Mouse (Mus musculus) CH12.LX (cell line): ENCODE results near the gene Rusc2. TPM values are rescaled to one million over a fixed set of nuclear protein-coding genes. Genes with fewer than 3 reads are reported as not detected.

Source experiments
- DNase-seq: peaks from one replicate; pipeline ENCODE4 v3.0.0-alpha.2; 2013; ENCODE audit errors: extremely low read depth
- H3K27ac ChIP-seq: 2 replicates; pipeline ENCODE4 v1.5.1; 2012; ENCODE audit warnings: low read depth, mild to moderate bottlenecking, control low read depth, moderate library complexity; ENCODE audit not compliant: insufficient read depth
- H3K27me3 ChIP-seq: replicated peaks from 2 replicates; pipeline ENCODE3; 2012; ENCODE audit warnings: inconsistent platforms
- H3K36me3 ChIP-seq, 2 experiments: replicated peaks in 1 of 2; 2 replicates each; pipeline versions ENCODE3 to v1.6.1; 2012; ENCODE audit warnings: inconsistent platforms in 1 of 2, low read length in 1 of 2, mild to moderate bottlenecking in 1 of 2, mixed read lengths in 1 of 2, moderate library complexity in 1 of 2; ENCODE audit not compliant: control insufficient read depth in 1 of 2, insufficient read depth in 1 of 2
- H3K4me1 ChIP-seq, 2 experiments: 2 replicates each; pipeline ENCODE4 v1.6.1; 2012; ENCODE audit warnings: inconsistent platforms in 1 of 2, moderate library complexity in 1 of 2; ENCODE audit not compliant: insufficient read depth in 2 of 2, control insufficient read depth in 1 of 2
- H3K4me2 ChIP-seq: 2 replicates; pipeline ENCODE4 v1.6.1; 2012; ENCODE audit warnings: low read depth, mild to moderate bottlenecking, control low read depth; ENCODE audit not compliant: poor library complexity, insufficient read depth, severe bottlenecking
- H3K4me3 ChIP-seq, 3 experiments: fragments of 150-350 bp in 1 of 3; sonication (generic) in 1 of 3; replicated peaks in 1 of 3; 2 replicates each; pipeline versions ENCODE3 to v1.5.1; 2011 to 2012; ENCODE audit warnings: low read depth in 2 of 3, low read length in 2 of 3, mild to moderate bottlenecking in 2 of 3, moderate library complexity in 2 of 3, control low read depth in 1 of 3, improper control_type of control experiment in 1 of 3, inconsistent platforms in 1 of 3, mixed read lengths in 1 of 3; ENCODE audit not compliant: poor library complexity in 1 of 3
- H3K79me2 ChIP-seq: replicated peaks from 2 replicates; pipeline ENCODE4 v1.6.1; 2012; ENCODE audit warnings: mild to moderate bottlenecking, moderate library complexity; ENCODE audit not compliant: control insufficient read depth, poor library complexity, insufficient read depth, severe bottlenecking; ENCODE audit errors: extremely low read depth
- H3K9ac ChIP-seq: 2 replicates; pipeline ENCODE4 v1.6.1; 2012; ENCODE audit warnings: low read depth, mild to moderate bottlenecking, control low read depth, moderate library complexity; ENCODE audit not compliant: insufficient read depth
- H3K9me3 ChIP-seq: replicated peaks from 2 replicates; pipeline ENCODE3; 2012; ENCODE audit warnings: low read length, inconsistent platforms, mixed read lengths
- BHLHE40 ChIP-seq: IDR thresholded peaks from 2 replicates; pipeline ENCODE4 v1.6.1; 2011; ENCODE audit warnings: mild to moderate bottlenecking, low read depth, low read length, improper control_type of control experiment
- CHD2 ChIP-seq: IDR thresholded peaks from 2 replicates; pipeline ENCODE4 v1.6.1; 2011; ENCODE audit warnings: low read length, improper control_type of control experiment
- ELF1 ChIP-seq: IDR thresholded peaks from 2 replicates; pipeline ENCODE4 v1.6.1; 2014; ENCODE audit warnings: low read depth, mild to moderate bottlenecking, inconsistent platforms, low read length, improper control_type of control experiment
- EP300 ChIP-seq: IDR thresholded peaks from 2 replicates; pipeline ENCODE4 v1.6.1; 2011; ENCODE audit warnings: low read length, improper control_type of control experiment
- ETS1 ChIP-seq: conservative IDR thresholded peaks from 2 replicates; pipeline ENCODE4 v1.6.1; 2012; ENCODE audit warnings: low read depth, mild to moderate bottlenecking, inconsistent platforms, low read length, improper control_type of control experiment, moderate library complexity
- IRF4 ChIP-seq: IDR thresholded peaks from 2 replicates; pipeline ENCODE4 v1.6.1; 2014; ENCODE audit warnings: low read depth, mild to moderate bottlenecking, inconsistent platforms, low read length, improper control_type of control experiment
- JUN ChIP-seq: IDR thresholded peaks from 2 replicates; pipeline ENCODE4 v1.6.1; 2011; ENCODE audit warnings: low read depth, mild to moderate bottlenecking, low read length, improper control_type of control experiment, moderate library complexity; ENCODE audit not compliant: insufficient read depth
- MAFK ChIP-seq: IDR thresholded peaks from 2 replicates; pipeline ENCODE4 v1.6.1; 2011; ENCODE audit warnings: low read length, improper control_type of control experiment; ENCODE audit not compliant: insufficient replicate concordance
- MEF2A ChIP-seq: IDR thresholded peaks from 2 replicates; pipeline ENCODE4 v1.6.1; 2014; ENCODE audit warnings: low read depth, mild to moderate bottlenecking, inconsistent platforms, low read length, improper control_type of control experiment, borderline replicate concordance
- MYC ChIP-seq: IDR thresholded peaks from 2 replicates; pipeline ENCODE4 v1.6.1; 2011; ENCODE audit warnings: low read depth, mild to moderate bottlenecking, improper control_type of control experiment, low read length
- PAX5 ChIP-seq: IDR thresholded peaks from 2 replicates; pipeline ENCODE4 v1.6.1; 2012; ENCODE audit warnings: low read length, inconsistent platforms, mixed read lengths
- RAD21 ChIP-seq: IDR thresholded peaks from 2 replicates; pipeline ENCODE4 v1.6.1; 2011; ENCODE audit warnings: low read depth, mild to moderate bottlenecking, low read length, improper control_type of control experiment, moderate library complexity
- RCOR1 ChIP-seq: conservative IDR thresholded peaks from 2 replicates; pipeline ENCODE4 v1.6.1; 2012; ENCODE audit warnings: low read depth, mild to moderate bottlenecking, inconsistent platforms, low read length, improper control_type of control experiment
- TBP ChIP-seq: conservative IDR thresholded peaks from 2 replicates; pipeline ENCODE4 v1.6.1; 2011; ENCODE audit warnings: low read depth, low read length, improper control_type of control experiment
- TCF12 ChIP-seq: IDR thresholded peaks from 2 replicates; pipeline ENCODE4 v1.6.1; 2014; ENCODE audit warnings: low read depth, mild to moderate bottlenecking, inconsistent platforms, low read length, improper control_type of control experiment
- UBTF ChIP-seq: IDR thresholded peaks from 2 replicates; pipeline ENCODE4 v1.6.1; 2012; ENCODE audit warnings: low read depth, mild to moderate bottlenecking, inconsistent platforms, low read length, improper control_type of control experiment, moderate library complexity
- ZKSCAN1 ChIP-seq: IDR thresholded peaks from 2 replicates; pipeline ENCODE4 v1.6.1; 2012; ENCODE audit warnings: low read depth, inconsistent platforms, low read length, improper control_type of control experiment, borderline replicate concordance
- ZMIZ1 ChIP-seq: IDR thresholded peaks from 2 replicates; pipeline ENCODE4 v1.6.1; 2012; ENCODE audit warnings: low read depth, mild to moderate bottlenecking, inconsistent platforms, low read length, improper control_type of control experiment
- dilution Hi-C: fragments of 300-500 bp; cut with MboI; formaldehyde crosslinking; loops from 2 replicates; pipeline ENCODE4 v1.14.3; 2020; ENCODE audit warnings: low sequenced_read_pairs; ENCODE audit not compliant: extremely low pct_unique_long_range_greater_than_20kb, extremely low pct_ligation_motif_present
- in situ Hi-C: fragments of 300-500 bp; cut with MboI; formaldehyde crosslinking; loops from 3 replicates; pipeline ENCODE4 v1.14.3; 2019; ENCODE audit warnings: low sequenced_read_pairs, low pct_ligation_motif_present, low pct_unique_long_range_greater_than_20kb, mixed read lengths
- polyA plus RNA-seq: library from polyadenylated mRNA; unstranded; fragments of >175 nt; gene quantifications from 2 replicates; pipeline ENCODE4 v1.2.1, GENCODE M21; 2012; ENCODE audit warnings: low read depth; ENCODE audit not compliant: insufficient read length
- total RNA-seq, 2 experiments: library from RNA; depleted of rRNA; stranded (reverse); fragments of 300-350 nt in 1 of 2; fragments of >200 nt in 1 of 2; gene quantifications; 2 replicates each; pipeline ENCODE4 v1.2.3; 2012 to 2014

Rusc2 gene
- total and polyA plus RNA-seq, 3 experiments = not detected

GRCm38 (mm10) chr4:43470301-43470700 lies 88.5 kb downstream of the Rusc2 start:
- Histone ChIP-seq H3K9ac (no peak overlapping the region), H3K4me3 (no peak overlapping the region), H3K4me1 (peaks cover 10 to 40% of the 10 kb centered on the region in 2 experiments), H3K27me3 (no peaks in the 10 kb centered on the region), H3K36me3 (no peaks in the 10 kb centered on the region)
- dilution Hi-C loops = no loop called here
- TF ChIP-seq MEF2A (no peak), MYC (no peak), TCF12 (no peak), ZKSCAN1 (no peak), RCOR1 (no peak), UBTF (no peak), CHD2 (no peak), TBP (no peak), RAD21 (no peak), EP300 (no peak), ZMIZ1 (no peak)
- TF ChIP-seq, all 38 proteins: peak for 0
- Histone ChIP-seq H3K4me2 (no peak overlapping the region), H3K9me3 (peaks cover 9% of the 10 kb centered on the region), H3K79me2 (no peaks in the 10 kb centered on the region), H3K27ac (no peak overlapping the region)
- no peak for DNase-seq
- in situ Hi-C loops = no loop called here

GRCm38 (mm10) chr4:43473636-43474035 lies 91.9 kb downstream of the Rusc2 start:
- Histone ChIP-seq H3K4me2 (peak overlapping the region; percentile 25; the same call in 1 of the 2 replicates), H3K4me1 (peaks cover 10 to 40% of the 10 kb centered on the region in 2 experiments), H3K9me3 (peaks cover 9% of the 10 kb centered on the region), H3K79me2 (no peaks in the 10 kb centered on the region), H3K36me3 (no peaks in the 10 kb centered on the region), H3K4me3 (no peak overlapping the region), H3K27ac (no peak overlapping the region), H3K27me3 (no peaks in the 10 kb centered on the region), H3K9ac (no peak overlapping the region)
- TF ChIP-seq BHLHE40 = peak; percentile 78
- no peak for TF ChIP-seq ZMIZ1
- TF ChIP-seq EP300 = peak; percentile 86
- peak; percentile 86 for TF ChIP-seq MAFK
- peak; percentile 50; the same call in 1 of the 2 replicates for TF ChIP-seq TCF12
- TF ChIP-seq MEF2A = peak; percentile 83
- peak; percentile 27; the same call in 1 of the 2 replicates for TF ChIP-seq ELF1
- peak; percentile 73 for TF ChIP-seq IRF4
- TF ChIP-seq MYC = no peak
- TF ChIP-seq JUN = no peak
- TF ChIP-seq ETS1 = peak; percentile 60
- no peak for TF ChIP-seq ZKSCAN1
- no peak for TF ChIP-seq PAX5
- dilution Hi-C loops (no loop called here), in situ Hi-C loops (no loop called here)
- peak; percentile 79 for DNase-seq
